Mouse (Mus musculus) midbrain, postnatal 0 days (tissue): Measurements from ENCODE around the gene Gzmm. TPM values are rescaled to one million over a fixed set of nuclear protein-coding genes. Genes with fewer than 3 reads are reported as not detected.

Source experiments
- ATAC-seq: fragments of 200-750 bp; cut with Nextera tagmentation; 2 replicates; pipeline ENCODE4 v1.8.0; 2017; ENCODE audit warnings: moderate number of reproducible peaks, mild to moderate bottlenecking, moderate TSS enrichment, moderate library complexity; ENCODE audit not compliant: low FRiP score
- DNase-seq: peaks from one replicate; pipeline ENCODE4 v3.0.0-alpha.2; 2015; ENCODE audit warnings: low spot score
- H3K27ac ChIP-seq: fragments of 300-500 bp; sonication (generic); 2 replicates; pipeline ENCODE4 v1.5.1; 2014; ENCODE audit warnings: low read depth, mild to moderate bottlenecking, low read length, mixed read lengths
- H3K27me3 ChIP-seq: fragments of 300-500 bp; sonication (generic); 2 replicates; pipeline ENCODE4 v1.6.1; 2014; ENCODE audit warnings: low read length, control low read depth, mixed read lengths; ENCODE audit not compliant: insufficient read depth
- H3K36me3 ChIP-seq: fragments of 300-500 bp; sonication (generic); 2 replicates; pipeline ENCODE4 v1.6.1; 2014; ENCODE audit warnings: low read length, control low read depth, mixed read lengths; ENCODE audit not compliant: insufficient read depth
- H3K4me1 ChIP-seq: fragments of 300-500 bp; sonication (generic); 2 replicates; pipeline ENCODE4 v1.6.1; 2014; ENCODE audit warnings: mild to moderate bottlenecking, control low read depth, antibody characterized with exemption, low read length, mixed read lengths; ENCODE audit not compliant: insufficient read depth
- H3K4me2 ChIP-seq: fragments of 300-500 bp; sonication (generic); 2 replicates; pipeline ENCODE4 v1.6.1; 2014; ENCODE audit warnings: low read depth, mild to moderate bottlenecking, low read length, mixed read lengths; ENCODE audit not compliant: poor library complexity, severe bottlenecking
- H3K4me3 ChIP-seq: fragments of 300-500 bp; sonication (generic); 2 replicates; pipeline ENCODE4 v1.5.1; 2014; ENCODE audit warnings: low read depth, mild to moderate bottlenecking, low read length, moderate library complexity
- H3K9ac ChIP-seq: fragments of 300-500 bp; sonication (generic); replicated peaks from 2 replicates; pipeline ENCODE4 v1.6.1; 2014; ENCODE audit warnings: mild to moderate bottlenecking, low read length, moderate library complexity, mixed read lengths; ENCODE audit not compliant: poor library complexity, severe bottlenecking
- H3K9me3 ChIP-seq: fragments of 300-500 bp; sonication (generic); 2 replicates; pipeline ENCODE4 v1.6.1; 2016; ENCODE audit warnings: low read length, control low read depth
- CTCF ChIP-seq: IDR thresholded peaks from 2 replicates; pipeline ENCODE4 v1.5.1; 2016; ENCODE audit warnings: antibody characterized with exemption, mild to moderate bottlenecking
- WGBS: fragments of 180-500 bp; shearing (Covaris S2); extraction: QIAGEN DNeasy Blood & Tissue Kit; methylation state at CpG from one replicate; pipeline ENCODE4 v1.1.7; 2014; 5-methylcytosine and 5-hydroxymethylcytosine counted together
- polyA plus RNA-seq: library from polyadenylated mRNA; unstranded; fragments of >200 nt; fragmentation: Nextera tagmentation; extraction: Ambion mirVana; gene quantifications from 2 replicates; pipeline ENCODE4 v1.2.1, GENCODE M21; 2015
- total RNA-seq: library from RNA; depleted of rRNA; stranded (reverse); fragments of >200 nt; gene quantifications from 2 replicates; pipeline ENCODE4 v1.2.3, GENCODE M21; 2014

Gzmm gene
- total and polyA plus RNA-seq, 2 experiments from 2014 or later, result 0.66 to 1.2 TPM

GRCm38 (mm10) chr10:79695231-79696128 is 6.7 kb downstream of the Gzmm start:
- no peaks in the 10 kb centered on the region for H3K4me1 ChIP-seq
- no peaks in the 10 kb centered on the region for H3K9me3 ChIP-seq
- H3K27me3 ChIP-seq, result no peaks in the 10 kb centered on the region
- peak; percentile 76 for TF ChIP-seq CTCF
- WGBS, result 65% methylated on average over 13 of the region's 13 CpGs
- H3K4me2 ChIP-seq, result no peak overlapping the region
- H3K9ac ChIP-seq, result no peak overlapping the region
- H3K27ac ChIP-seq, result no peak overlapping the region
- no peaks in the 10 kb centered on the region for H3K36me3 ChIP-seq
- ATAC-seq (no peak), DNase-seq (peak; percentile 62)
- no peak overlapping the region for H3K4me3 ChIP-seq

- H3K9ac ChIP-seq, result no peak overlapping the region
Measured at GRCm38 (mm10) chr10:79696129-79696651, 7.4 kb downstream of the Gzmm start.

GRCm38 (mm10) chr10:79697916-79698315 is 9.1 kb downstream of the Gzmm start:
- Histone ChIP-seq H3K36me3 (no peaks in the 10 kb centered on the region), H3K27me3 (no peaks in the 10 kb centered on the region), H3K9ac (no peak overlapping the region), H3K9me3 (no peaks in the 10 kb centered on the region), H3K4me1 (no peaks in the 10 kb centered on the region), H3K27ac (no peak overlapping the region), H3K4me3 (no peak overlapping the region), H3K4me2 (no peak overlapping the region)
- no peak for ATAC-seq
- 77% methylated on average over 6 of the region's 6 CpGs for WGBS
- no peak for DNase-seq
- no peak for TF ChIP-seq CTCF

More at GRCm38 (mm10) chr10:79696129-79696651, 7.4 kb downstream of the Gzmm start:
- TF ChIP-seq CTCF, result no peak
- Histone ChIP-seq H3K4me2 (no peak overlapping the region), H3K36me3 (no peaks in the 10 kb centered on the region), H3K27ac (no peak overlapping the region), H3K27me3 (no peaks in the 10 kb centered on the region), H3K4me3 (no peak overlapping the region), H3K9me3 (no peaks in the 10 kb centered on the region), H3K4me1 (no peaks in the 10 kb centered on the region)
- WGBS, result 70% methylated on average over 9 of the region's 9 CpGs
- DNase-seq, result no peak
- no peak for ATAC-seq

- Histone ChIP-seq H3K4me3 (no peak overlapping the region), H3K36me3 (no peaks in the 10 kb centered on the region), H3K9me3 (no peaks in the 10 kb centered on the region), H3K27me3 (no peaks in the 10 kb centered on the region), H3K4me1 (no peaks in the 10 kb centered on the region), H3K9ac (no peak overlapping the region), H3K27ac (no peak overlapping the region), H3K4me2 (no peak overlapping the region)
- ATAC-seq (no peak), DNase-seq (no peak)
- TF ChIP-seq CTCF, result no peak
- 93% methylated on average over 6 of the region's 6 CpGs for WGBS
Measured at GRCm38 (mm10) chr10:79698459-79698858, 9.6 kb downstream of the Gzmm start.

GRCm38 (mm10) chr10:79700676-79701075 is 11.9 kb downstream of the Gzmm start:
- Histone ChIP-seq H3K27me3 (no peaks in the 10 kb centered on the region), H3K4me1 (peaks cover 7% of the 10 kb centered on the region; the same call in 1 of the 2 replicates), H3K4me2 (no peak overlapping the region), H3K4me3 (no peak overlapping the region), H3K27ac (no peak overlapping the region), H3K36me3 (no peaks in the 10 kb centered on the region), H3K9ac (0 out of 2 replicates have a peak overlapping the region, but pooled peaks have one; percentile 3), H3K9me3 (no peaks in the 10 kb centered on the region)
- no peak for DNase-seq
- 57% methylated on average over 7 of the region's 7 CpGs for WGBS
- no peak for ATAC-seq
- TF ChIP-seq CTCF, result no peak
